Mouse (Mus musculus): ENCODE results near the gene Gm8439. TPM values are rescaled to one million over a fixed set of nuclear protein-coding genes. Genes with fewer than 3 reads are reported as not detected.
A peak's percentile ranks its signal among the peaks of the same experiment; 100 is the strongest.
"Not testable (repeated sequence)": the region's sequence is repeated elsewhere in the genome, so short reads cannot be mapped to it uniquely, and the experiment has no call there.

The Gm8439 gene
- not detected for total RNA-seq (2022)

DNA sequence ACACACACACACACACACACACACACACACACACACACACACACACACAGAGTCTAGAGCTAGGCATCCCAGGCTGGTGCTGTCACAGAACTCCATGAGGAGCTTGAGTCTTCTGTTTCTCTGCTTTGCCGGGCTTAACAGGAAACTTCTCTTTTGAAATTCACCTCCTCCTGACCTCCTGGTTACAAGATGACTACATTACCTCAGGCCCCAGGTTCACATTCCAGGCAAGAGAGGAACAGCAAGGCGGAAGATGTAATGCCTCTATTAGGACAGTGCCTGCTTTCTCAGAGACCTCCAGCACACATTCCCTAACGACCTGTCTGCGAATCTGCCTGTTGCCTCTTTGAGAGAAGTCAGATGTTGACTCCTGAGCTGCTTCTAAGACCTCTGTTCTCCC is at the start of gene Gm8439:
Gm8439 (plus strand) TSS at position 301 of the 400 bp plus-strand sequence.
- no peak for DNase-seq

DNA sequence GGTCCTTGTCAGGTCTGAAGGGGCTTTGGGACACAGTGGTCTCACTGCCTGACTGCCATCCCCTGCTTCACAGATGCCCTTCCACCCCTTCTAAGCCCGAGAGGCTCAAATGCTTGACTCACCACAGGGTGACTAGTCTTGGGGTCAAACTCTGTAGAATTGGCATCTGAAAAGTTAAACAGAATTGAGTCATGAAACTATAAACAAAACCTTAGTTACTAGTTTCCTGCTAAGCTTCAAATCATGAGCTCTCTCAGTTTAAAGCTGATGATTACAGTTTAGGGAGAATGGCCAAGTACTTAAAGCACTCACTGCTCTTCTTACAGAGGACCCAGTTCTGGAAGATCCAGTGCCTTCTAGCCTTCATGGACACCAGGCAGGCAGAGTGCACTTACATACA is 43.6 kb upstream of the Gm8439 start:
- DNase-seq, result no peak

DNA sequence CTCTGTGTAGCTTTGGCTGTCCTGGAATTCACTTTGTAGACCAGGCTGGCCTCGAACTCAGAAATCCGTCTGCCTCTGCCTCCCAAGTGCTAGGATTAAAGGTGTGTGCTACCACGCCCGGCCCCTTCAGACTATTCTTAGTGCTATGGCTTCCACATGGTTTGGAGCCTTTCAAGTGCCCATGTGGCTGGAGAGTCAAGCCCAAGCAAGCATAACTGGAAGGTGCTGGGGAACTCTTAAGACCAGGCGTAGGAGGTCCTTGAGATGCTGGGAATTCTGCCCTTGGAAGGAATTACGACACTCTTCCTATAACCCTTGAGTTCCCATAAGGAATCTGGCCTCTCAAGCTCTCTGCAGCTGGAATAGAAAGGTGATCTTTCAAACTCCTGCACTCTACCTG is 32.0 kb upstream of the Gm8439 start:
- no peak for DNase-seq

DNA sequence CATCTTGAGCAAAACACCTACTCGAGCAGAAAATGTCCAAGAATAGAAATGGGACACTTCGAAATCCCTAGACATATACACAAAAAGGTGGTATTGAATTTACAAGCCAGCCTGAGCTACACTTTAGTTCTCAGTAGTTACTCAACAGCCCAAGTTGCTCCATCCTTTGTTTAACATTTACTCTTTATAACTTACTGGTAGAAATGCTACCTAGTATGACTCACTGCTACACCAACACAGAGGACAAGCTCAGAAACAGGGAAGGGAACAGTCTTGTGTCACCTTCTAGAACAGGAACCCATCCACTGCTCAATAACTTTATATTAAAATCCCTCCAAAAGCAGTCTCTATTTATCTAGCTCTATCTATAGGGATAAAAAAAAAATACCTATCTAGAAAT is 22.8 kb upstream of the Gm8439 start:
- no peak for DNase-seq

DNA sequence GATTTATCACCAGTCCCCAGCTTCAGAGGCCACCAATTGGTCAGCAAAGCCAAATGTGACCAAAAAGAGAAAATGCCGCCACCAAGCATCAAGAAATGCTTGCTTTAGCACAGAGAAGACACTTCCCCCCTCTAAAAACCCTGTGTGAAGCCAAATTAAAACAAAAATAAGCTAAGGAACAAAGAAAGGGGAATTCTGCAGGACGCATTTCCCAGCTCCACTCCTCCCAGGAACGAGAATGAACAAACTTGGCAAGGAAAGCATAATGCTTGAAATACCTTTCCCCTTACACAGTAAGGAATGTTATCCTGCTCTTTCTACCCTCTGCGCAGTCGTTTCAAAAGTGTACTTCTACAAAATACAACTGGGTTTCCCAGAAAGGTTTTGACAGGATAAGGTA is 20.5 kb upstream of the Gm8439 start:
- no peak for DNase-seq

DNA sequence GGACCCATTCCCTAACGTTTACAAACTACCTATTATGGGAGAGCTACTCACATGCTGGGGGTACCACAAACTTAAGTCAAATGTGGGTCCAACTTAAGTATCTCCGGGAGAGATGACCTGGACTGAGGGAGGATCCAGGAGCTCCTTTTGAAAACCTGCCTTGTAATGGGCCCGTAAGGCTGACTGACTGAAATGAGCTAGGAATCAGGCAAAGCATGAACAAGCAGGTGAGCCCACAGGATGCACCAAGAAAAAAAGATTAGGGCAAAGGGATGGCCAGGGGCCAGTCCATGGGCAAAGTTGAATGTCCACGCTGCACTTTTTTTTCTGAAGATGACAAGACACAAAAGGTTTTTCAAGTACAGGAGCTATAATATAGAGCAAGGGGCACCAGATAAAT is 19.5 kb upstream of the Gm8439 start:
- DNase-seq, result no peak

DNA sequence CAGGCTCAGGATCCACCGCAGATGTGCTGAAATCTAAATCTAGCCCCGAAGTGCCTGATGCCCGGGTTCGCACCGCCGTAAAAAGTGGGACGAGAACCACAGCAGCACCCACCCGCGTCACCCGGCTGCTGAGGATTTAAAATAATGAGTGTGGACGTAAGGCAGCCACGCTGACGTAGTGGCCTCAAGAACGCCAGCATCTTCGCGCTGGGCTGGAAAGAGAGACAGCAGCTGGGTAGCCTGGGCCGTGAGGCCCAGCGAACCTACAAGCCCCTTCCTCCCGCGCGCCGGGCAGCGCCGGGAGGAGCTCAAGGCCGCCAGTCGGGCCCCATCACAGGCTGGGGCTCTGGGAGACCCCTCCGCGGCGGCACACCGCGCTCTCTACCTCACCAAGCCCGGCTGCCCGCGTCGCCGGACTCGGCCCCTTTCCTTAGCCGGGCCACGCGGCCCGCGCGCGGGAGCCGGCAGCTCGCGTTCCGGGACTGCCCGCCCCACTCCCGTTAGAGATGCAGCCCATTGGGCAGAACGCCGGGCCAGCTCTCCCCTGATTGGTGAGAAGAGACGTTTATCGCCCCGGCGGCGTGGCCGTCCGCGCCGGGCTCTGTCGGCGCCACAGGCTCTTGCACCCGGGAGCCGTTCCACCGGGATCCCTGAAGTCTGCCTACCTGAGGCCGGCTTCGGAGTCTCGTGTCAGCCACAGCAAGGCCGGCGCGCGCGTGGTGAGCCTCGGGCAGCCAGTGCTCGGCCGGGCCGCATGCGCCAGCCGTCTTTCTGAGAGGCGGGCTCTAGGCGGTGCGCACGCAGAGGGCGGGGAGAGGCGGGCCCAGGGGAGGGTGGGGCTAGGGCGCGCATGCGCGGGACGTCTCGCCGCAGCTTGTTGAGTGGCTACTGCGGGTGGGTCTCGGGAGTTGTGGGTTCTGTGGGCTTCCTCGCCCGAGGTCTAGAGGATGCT is 18.8 kb upstream of the Gm8439 start, which contains the start of gene Ctps:
Ctps (minus strand) TSS at position 791 of the 952 bp plus-strand sequence.
- peak; percentile 89 for DNase-seq

DNA sequence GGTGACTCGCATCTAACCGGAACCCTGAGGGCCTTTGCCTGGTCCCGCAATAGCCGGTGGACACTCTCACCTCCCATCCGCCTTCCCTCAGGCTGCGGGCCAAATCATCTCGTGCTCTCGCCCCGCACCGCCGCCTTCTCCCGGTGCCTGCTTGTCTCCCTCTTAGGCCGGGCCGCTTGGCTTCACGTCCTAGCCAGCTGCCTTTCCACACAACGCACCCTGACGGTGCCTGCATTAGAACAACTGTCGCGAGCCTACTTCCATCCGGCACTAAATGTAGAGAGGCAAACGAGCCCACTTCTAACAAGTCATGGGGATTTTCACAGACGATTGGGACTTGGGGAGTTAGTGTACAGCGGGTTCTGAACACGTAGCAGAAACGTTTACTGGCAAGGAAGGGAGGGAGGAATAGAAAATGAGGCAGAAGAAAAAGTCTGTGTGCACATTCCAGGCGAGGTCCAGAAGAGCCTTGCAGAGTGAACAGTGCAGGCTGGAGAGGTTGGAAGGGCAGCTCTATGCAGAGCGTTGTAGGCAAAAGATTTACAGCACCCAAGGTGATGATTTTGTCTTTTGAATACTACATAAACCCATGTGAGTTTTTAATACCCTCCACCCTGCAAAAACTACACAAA is 18.0 kb upstream of the Gm8439 start:
- no peak for DNase-seq

DNA sequence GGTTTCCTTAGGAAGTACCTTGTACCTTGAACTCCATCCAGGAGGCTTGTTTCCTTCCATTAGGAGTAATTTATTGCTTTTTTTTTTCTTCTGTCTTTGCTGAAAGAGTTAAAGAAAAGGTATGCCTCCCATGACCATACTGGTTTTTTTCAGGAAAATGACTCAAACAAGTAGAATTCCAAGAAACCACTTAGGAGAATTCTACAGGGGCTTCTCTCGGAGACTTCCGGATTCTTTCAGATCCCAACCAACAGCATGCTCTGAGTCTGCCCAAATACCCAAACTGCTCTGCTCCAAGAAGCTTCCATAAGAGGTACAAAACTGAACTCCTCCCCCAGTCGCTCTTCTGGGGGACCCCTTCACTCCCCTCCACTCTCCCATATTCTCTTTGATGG is 17.5 kb upstream of the Gm8439 start:
- no peak for DNase-seq

DNA sequence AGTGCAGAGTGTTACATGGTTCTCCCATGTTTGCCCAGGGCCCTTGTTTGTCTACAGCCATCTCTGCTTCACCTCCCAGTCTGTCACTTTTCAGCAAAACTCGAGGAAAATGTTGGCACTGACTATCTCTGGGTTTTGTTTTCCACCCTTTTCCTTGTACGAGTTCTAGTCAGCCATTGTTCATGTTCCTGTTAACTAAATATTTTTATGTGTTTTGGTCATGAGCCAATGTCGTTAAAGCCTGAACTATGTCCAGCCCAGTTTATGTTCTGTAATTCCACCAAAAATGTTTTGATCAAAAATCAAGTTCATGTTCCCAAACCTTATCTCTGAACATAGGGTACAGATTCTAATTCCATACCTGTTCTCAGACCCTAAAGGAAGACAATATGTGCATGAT is 16.9 kb upstream of the Gm8439 start:
- DNase-seq, result no peak

DNA sequence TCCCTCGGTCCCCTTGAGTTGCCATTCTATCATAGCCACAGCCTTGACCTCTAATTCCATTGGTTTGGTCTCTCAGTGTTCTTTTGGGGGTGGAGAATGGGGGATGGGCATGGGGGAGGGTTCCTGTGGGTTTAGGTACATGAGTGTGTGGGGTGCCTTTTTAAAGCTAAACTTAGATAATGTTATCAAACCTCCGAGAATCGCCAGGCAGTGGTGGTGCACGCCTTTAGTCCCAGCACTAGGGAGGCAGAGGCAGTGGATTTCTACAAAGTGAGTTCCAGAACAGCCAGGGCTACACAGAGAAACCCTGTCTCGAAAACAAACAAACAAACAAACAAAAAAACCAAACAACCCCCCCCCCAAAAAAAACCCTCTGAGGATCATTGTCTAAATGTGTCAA is 7.7 kb upstream of the Gm8439 start:
- no peak for DNase-seq

DNA sequence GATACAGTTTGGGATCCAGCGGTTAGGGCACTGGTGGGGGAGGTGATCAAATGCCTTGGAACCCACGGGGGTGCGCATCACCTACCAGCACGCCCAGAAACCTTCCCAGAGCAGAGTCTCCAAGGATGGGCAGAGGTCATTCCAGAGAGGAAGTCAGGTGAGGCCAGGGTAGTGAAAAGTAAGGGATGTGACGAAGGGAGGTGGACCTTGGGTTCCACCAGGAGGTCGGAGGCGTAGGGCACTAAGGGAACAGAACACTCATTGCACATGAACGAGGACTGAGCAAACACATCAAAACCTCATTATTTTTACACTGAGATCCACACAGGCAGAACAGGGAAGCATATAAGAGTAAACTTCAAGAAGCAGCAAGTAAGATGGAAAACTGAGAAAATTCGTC is 6.8 kb upstream of the Gm8439 start:
- DNase-seq, result no peak

DNA sequence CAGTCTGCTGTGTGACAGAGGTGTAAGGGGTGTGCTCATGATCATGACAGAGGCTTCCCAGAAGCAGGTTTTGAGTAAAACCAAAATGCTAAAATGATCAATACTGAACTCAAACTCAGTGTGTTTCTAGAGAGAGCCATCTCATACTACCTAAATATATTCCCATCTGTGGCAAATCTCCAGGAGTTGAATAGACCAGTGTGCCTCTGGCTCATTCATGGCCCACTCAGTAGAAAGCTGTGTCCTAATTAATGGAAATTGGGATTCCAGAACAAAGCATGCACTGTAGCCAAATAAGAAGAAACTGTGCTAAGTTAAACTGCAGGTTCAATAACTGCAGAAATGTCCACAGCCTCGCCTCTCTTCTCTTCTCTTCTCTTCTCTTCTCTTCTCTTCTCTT is 1.6 kb upstream of the Gm8439 start:
- no peak for DNase-seq

DNA sequence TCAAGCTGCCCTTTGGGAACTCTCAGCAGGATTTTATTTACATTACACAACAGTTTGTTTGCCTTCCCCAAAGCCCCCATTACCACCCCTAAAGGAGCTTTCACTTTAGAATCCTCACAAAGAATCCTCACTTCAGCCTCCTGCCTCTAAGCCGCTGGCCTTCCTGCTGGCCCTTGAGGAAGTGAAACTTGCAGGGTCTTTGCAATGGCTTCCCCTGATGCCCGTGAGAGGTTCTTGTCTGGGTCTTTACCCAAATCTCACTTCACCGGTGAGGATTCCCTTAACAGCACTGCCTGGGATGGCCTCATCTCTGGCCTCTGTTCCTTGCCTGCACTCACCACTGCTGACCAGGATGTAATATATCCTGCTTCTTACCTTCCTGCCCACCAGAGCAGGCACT is 525 bp downstream of the Gm8439 start:
- DNase-seq, result no peak

DNA sequence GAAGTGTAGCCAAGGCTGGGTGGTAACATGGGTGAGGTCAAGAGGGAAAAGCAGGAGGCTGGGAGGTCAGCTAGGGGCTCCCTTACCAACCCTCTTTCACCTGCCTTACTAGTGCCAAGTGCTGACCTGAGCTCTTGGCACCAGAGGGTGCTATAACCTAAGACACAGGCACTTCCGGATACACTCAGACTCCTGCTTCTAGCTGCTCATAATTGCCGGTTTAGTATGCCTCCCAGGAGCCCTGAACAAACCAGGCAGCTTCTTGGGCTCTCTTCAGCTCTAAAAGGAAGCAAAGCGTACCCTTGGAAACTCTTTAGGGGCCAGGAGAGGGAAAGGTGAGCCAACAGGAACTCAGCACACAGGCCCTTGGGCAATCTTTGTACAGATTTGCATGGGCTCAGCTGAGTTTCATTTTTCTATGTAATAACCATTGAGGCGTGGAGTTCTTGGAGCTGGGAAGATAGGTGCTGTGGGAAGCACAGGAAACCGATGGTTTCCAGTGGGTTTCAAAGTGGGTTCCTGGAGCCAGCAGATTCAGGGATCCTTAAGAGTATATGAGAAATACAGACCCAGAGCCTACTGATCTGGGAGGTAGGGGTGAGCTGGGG is 1.4 kb downstream of the Gm8439 start:
- DNase-seq, result no peak

DNA sequence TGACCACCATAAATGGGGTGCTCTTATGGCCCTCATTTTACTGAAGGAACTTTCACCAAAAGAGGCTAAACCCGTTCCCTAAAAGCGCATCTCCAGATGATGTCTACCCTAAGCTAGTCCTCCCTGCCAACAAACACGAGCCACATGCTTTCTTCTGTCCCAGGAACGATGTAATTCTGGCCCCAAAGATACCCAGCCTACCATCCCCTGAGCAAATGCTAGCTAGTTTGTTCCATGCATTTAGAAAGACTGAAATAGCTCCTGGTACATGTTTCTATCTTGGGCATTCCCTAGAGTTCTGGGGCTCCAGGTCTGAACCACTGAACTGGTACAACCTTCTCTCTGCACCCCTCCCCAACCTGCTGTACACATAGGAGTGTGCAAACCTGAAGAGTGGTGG is 2.4 kb downstream of the Gm8439 start:
- no peak for DNase-seq

DNA sequence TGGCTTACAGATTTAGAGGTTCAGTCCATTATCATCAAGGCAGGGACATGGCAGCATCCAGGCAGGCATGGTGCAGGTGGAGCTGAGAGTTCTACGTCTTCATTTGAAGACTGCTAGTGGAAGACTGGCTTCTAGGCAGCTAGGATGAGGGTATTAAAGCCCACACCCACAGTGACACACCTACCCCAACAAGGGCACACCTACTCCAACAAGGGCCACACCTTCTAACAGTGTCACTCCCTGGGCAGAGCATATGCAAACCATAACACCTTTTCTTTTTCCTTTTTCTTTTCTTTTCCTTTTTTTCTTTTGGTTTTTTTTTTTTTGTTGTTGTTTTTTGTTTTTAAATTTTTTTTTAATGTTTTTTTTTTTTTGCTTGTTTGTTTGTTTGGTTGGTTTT is 7.7 kb downstream of the Gm8439 start:
- DNase-seq, result not testable (repeated sequence)

DNA sequence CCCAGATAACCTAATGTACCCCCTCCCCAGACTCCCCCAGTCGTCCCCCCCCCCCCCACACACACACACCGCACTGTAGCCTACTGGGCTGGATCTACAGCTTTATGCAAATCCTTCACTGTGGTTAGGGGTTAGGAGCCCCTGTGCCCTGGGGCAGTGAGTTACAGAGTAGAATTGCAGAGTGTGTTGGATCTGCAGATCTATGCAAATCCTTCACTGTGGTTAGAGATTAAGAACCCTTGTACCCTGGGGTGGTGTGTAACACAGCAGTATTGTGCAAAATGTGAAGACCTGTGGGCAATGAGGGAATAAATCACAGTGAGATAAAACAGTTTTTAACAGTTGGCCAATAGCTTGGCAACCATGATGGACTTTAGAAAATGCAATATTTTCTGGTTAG is 10.4 kb downstream of the Gm8439 start:
- DNase-seq, result no peak

DNA sequence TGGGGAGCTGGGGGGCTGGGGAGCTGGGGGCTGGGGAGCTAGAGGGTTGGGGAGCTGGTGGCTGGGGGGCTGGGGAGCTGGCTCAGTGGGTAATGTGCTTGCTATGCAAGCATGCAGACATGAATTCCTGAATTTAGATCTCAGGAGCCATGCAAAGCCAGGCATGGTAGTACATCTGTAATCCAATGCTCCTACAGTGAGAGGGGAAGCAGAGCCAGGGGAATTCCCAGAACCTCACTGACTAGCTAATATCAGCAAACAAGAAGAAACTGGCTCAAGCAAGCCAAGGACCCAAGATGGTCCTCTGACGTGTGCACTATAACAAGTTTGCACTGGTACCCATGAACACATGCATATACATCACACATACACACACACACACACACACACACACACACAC is 13.2 kb downstream of the Gm8439 start:
- DNase-seq, result no peak

DNA sequence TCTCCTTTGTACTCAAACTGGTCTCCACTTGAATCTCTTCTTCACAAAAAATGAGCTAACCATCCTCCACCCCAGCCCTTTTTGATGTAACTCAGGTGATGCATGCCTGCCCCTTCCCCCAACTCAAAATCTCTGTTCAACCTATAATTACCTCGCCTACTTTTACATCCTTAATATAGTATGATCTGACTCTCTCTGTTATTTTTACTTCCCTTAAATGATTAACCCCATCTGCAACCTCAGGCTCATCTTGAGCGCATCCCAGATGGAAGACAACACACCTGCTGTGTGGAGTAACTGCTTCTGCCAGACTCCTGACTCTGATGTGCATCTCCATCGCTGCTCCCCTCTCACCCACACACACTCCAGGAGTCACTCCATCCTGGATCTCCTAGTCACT is 14.1 kb downstream of the Gm8439 start:
- no peak for DNase-seq

DNA sequence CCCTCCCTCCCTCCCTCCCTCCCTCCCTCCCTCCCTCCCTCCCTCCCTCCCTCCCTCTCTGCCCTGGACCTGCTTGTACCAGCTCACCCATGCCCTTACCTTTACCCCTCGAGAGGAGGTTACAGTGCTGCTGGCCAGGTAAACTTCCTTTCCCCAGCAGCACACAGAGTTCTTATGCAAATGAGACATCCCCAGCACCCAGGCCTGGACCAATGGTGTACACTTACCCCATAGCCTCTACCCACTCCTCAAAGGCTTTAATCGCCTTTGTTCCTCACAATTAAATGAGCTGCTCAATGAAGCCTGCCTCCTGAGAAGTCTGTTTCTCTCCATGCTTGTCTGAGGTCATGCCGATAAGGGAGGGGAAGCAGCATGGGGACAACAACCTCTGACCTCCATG is 18.4 kb downstream of the Gm8439 start:
- DNase-seq, result no peak

DNA sequence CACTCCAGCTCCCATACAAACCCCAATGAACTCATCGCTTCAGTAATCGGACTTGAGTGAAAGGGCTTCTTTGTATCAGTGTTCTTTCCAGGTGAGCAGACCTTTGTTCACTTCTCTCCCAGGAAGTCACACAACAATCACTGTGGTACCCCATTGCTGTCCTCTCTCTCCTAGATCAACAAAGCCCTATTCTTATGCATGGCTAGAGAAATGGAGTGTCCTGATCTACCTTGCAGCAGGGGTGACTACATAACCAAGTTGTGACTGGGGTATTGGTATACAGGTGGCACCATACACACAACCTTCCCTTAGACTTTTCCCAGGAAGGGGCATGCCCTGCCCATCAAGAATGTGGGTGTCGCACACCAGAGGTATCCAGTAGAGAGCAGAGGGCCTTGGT is 22.5 kb downstream of the Gm8439 start:
- no peak for DNase-seq

DNA sequence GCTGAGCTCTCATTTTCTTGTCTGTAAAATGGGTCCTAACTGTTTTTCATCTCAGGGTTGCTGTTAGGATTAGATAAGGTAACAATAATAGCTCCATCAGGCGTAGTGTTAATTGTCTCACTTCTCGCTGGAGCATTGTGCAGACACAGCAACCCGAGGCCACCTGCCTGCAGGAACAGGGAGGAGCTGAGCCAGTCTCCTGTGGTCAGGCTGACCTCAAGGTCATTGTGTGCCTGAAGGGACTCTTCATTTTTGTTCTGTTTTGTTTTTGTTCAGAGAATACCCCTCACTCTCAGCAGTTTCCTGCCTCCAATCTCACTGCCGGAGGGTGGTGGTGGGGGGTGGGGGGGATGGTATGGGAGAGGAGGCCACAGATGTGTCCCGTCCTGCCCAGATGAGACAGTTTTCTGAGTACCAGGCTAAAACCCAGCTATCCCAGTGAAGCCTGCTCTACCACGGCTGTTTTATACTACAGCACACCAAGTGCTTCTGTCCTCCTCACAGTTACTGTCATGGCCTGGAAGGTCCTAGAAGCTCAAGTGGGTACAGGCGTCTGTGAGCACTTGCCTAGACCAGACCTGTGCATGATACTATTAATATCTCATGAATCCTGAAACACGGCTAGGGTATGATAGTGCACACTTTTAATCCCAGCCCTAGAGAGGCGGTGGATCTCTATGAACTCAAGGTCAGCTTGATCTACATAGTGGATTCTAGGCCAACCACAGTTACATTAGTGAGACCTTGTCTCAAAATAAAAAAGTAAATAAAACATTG is 23.9 kb downstream of the Gm8439 start:
- no peak for DNase-seq

Measured in adrenal gland, adult 8-10 months (tissue).